Mouse (Mus musculus) lung, adult 2 months (tissue): Measurements from ENCODE around the gene Sgpl1.

ENCODE experiments used
- CTCF ChIP-seq: fragments of 200-500 bp; IDR thresholded peaks from 2 replicates; pipeline ENCODE4 v1.5.1; 2011; ENCODE audit warnings: mild to moderate bottlenecking, low read length, control low read depth; ENCODE audit not compliant: insufficient read depth
- POLR2A ChIP-seq: fragments of 200-500 bp; IDR thresholded peaks from 2 replicates; pipeline ENCODE4 v1.6.1; 2011; ENCODE audit warnings: low read depth, mild to moderate bottlenecking, control low read depth, low read length, borderline replicate concordance; ENCODE audit errors: extremely low read depth

GRCm38 (mm10) chr10:61064635-61065034, 82.9 kb downstream of the Sgpl1 start:
- no peak for TF ChIP-seq CTCF
- no peak for TF ChIP-seq POLR2A
